Mouse (Mus musculus): ENCODE measurements at regions not wholly inside any gene's neighbourhood (a gene's known extent, or its start where the extent isn't known, plus 50 kb on each side); places are given as distances from the start of the nearest gene placed in this dataset.
A peak's percentile ranks its signal among the peaks of the same experiment; 100 is the strongest.

DNA sequence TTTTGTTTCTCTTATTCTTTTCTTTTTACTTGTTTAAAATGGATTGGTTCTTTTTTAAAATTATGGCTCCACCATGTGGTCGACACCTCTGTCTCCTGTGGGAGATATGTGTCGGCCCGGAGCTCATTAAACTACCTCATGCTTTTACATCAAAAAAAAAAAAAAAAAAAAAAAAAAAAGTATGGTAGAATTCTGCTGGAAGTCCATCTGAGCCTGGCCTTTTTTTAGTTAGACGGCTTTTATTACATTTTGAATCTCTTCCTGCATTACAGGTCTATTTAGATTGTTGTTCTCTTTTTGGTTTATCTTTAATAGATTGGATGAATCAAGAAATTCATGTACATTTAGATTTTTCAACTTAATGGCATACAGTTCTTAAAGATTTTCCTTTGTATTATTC is 350.8 kb upstream of the Ascc3 start:
- H3K4me3 ChIP-seq, result no peak overlapping the region
- no peak overlapping the region for H3K9ac ChIP-seq
- no peak for ATAC-seq (ENCODE audit: low read depth)
- H3K36me3 ChIP-seq, result no peaks in the 10 kb centered on the region
- H3K4me2 ChIP-seq, result no peak overlapping the region
- H3K27me3 ChIP-seq, result no peaks in the 10 kb centered on the region
- no peaks in the 10 kb centered on the region for H3K4me1 ChIP-seq (replicated peaks)
- no peaks in the 10 kb centered on the region for H3K9me3 ChIP-seq
- no peak overlapping the region for H3K27ac ChIP-seq (replicated peaks)
- WGBS, result 89% methylated on average over 4 of the region's 4 CpGs

DNA sequence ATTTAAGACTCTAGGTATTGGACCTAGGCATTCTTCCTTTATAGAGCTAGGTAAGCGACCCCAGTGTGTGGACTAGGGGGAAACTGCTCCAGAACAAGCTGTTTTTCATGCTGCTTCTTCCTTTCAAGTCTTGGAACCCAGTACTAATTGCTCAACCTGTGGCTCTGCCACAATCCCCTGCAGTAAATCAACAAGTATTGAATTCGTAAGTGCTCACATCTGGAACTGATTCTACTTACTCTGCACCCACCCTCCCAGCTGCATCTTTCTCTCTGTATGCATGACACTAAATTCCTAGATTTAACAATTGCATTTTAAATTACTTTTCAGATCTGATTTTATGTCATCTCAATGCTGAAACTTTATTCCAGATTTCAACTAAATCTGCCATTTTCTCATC is 388.9 kb upstream of the Ascc3 start:
- ATAC-seq (ENCODE audit: low read depth), result no peak
- H3K4me3 ChIP-seq, result no peak overlapping the region
- H3K9ac ChIP-seq, result no peak overlapping the region
- 54% methylated on average over 2 of the region's 2 CpGs for WGBS
- H3K36me3 ChIP-seq, result no peaks in the 10 kb centered on the region
- no peak overlapping the region for H3K27ac ChIP-seq (replicated peaks)
- no peaks in the 10 kb centered on the region for H3K4me1 ChIP-seq (replicated peaks)
- no peak overlapping the region for H3K4me2 ChIP-seq
- no peaks in the 10 kb centered on the region for H3K27me3 ChIP-seq
- no peaks in the 10 kb centered on the region for H3K9me3 ChIP-seq

DNA sequence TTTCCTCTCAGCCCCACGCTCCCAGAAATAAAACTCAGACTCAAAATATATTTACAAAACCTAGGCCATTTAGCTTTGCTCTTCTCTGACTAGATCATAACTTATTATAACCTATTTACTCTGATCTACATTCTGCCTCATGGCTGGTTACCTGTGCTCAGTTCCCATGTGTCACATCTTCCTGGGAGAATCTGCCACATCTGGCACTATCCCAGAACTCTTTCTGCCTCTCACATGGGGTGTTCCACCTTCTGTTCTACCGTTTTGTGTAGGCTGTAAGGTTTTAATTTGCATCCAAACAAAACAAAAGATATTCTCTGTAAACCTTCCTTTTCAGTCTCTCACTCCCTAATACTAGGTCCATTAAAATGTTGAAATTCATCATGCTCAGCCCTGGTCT is 390.8 kb upstream of the Ascc3 start:
- Histone ChIP-seq H3K36me3 (no peaks in the 10 kb centered on the region), H3K9me3 (no peaks in the 10 kb centered on the region), H3K9ac (no peak overlapping the region), H3K4me3 (no peak overlapping the region), H3K4me2 (no peak overlapping the region), H3K27me3 (no peaks in the 10 kb centered on the region), H3K27ac (replicated peaks) (no peak overlapping the region), H3K4me1 (replicated peaks) (peaks cover 5% of the 10 kb centered on the region; the same call in 1 of the 2 replicates)
- ATAC-seq (ENCODE audit: low read depth), result no peak
- 58% methylated on average over 2 of the region's 2 CpGs for WGBS

DNA sequence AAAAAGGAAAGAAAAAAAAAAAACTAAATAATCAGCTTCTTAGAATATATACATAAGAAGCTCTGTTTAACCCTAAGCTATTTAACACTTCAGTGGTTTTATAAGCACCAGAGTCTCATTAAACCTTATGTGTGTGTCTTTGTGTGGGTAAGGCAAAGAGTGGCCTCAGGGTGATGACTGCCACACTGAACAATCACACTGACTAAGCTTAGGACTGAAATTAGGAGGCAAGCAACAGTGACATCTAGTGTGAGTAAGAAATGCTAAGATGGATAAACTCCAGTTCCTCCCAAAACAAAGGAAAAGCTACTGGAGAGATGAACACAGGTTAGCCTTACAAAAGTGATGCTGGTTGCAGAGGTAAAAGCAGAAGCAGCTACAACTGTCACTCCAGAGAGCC is 392.6 kb upstream of the Ascc3 start:
- Histone ChIP-seq H3K4me1 (replicated peaks) (peaks cover 5% of the 10 kb centered on the region; the same call in 1 of the 2 replicates), H3K4me3 (no peak overlapping the region), H3K9ac (no peak overlapping the region), H3K9me3 (no peaks in the 10 kb centered on the region), H3K27me3 (no peaks in the 10 kb centered on the region), H3K36me3 (no peaks in the 10 kb centered on the region), H3K4me2 (no peak overlapping the region), H3K27ac (replicated peaks) (0 out of 2 replicates have a peak overlapping the region, but pooled peaks have one; percentile 7)
- ATAC-seq (ENCODE audit: low read depth), result peak; percentile 95

DNA sequence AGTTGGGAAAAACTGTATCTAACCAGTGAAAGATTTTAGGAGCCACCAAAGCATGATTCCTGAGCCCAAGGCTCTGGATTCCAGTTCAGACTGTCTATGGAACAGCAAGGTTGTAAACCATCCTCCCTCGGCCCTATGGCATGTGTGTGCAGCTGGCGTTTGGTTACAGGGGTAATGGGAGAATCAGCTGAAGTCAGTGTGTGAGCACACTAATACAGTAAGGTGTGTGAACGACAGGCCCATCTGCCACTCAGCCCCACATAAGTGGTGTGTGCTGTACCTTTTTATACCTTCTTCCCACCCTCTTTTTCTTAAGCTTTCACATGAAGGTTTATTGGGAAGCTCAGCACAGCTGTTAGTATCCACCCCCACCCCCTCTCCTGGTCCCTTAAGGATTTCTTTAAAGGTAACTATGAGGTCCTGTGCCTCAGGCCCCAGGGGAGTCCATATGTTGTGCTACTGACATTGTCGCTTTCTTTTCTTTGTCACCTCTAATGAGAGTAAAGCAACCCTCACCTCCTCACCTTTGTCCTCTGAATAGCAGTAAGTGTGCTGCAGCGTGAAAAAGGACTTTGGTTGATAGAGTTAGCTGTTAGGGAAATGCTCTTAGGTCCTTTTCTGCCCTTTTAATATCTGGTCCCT is 394.5 kb upstream of the Ascc3 start:
- H3K4me1 ChIP-seq (replicated peaks), result peaks cover 5% of the 10 kb centered on the region; the same call in 1 of the 2 replicates
- 0 out of 2 replicates have a peak overlapping the region, but pooled peaks have one; percentile 71 for H3K27ac ChIP-seq (replicated peaks)
- no peak overlapping the region for H3K4me2 ChIP-seq
- no peaks in the 10 kb centered on the region for H3K27me3 ChIP-seq
- ATAC-seq (ENCODE audit: low read depth), result no peak
- H3K9ac ChIP-seq, result no peak overlapping the region
- no peaks in the 10 kb centered on the region for H3K9me3 ChIP-seq
- no peak overlapping the region for H3K4me3 ChIP-seq
- WGBS, result 56% methylated on average over 5 of the region's 5 CpGs
- H3K36me3 ChIP-seq, result no peaks in the 10 kb centered on the region

DNA sequence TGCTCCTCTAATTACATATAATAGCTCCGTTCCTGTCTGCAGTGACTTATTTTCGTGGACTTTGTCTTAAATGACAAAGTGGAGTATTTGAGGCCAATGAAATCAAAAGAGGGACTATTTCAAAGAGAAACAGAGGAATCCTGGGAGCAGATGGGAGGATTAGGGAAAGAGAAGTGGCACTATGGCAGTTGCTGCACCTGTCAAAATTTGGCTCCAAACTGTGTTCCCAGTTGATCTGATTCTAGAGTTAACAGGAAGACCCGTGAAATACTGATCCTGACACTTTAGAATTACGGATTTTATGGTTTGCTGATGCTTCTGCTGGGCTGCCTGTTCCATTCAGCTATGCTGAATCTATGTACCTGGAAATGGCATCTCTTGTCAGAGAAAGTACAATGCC is 401.7 kb upstream of the Grik2 start:
- 80% methylated on average over 4 of the region's 4 CpGs for WGBS
- no peaks in the 10 kb centered on the region for H3K36me3 ChIP-seq
- no peak overlapping the region for H3K4me2 ChIP-seq
- no peaks in the 10 kb centered on the region for H3K9me3 ChIP-seq
- no peak for ATAC-seq (ENCODE audit: low read depth)
- H3K4me3 ChIP-seq, result no peak overlapping the region
- no peaks in the 10 kb centered on the region for H3K4me1 ChIP-seq (replicated peaks)
- no peak overlapping the region for H3K27ac ChIP-seq (replicated peaks)
- H3K27me3 ChIP-seq, result no peaks in the 10 kb centered on the region
- no peak overlapping the region for H3K9ac ChIP-seq

DNA sequence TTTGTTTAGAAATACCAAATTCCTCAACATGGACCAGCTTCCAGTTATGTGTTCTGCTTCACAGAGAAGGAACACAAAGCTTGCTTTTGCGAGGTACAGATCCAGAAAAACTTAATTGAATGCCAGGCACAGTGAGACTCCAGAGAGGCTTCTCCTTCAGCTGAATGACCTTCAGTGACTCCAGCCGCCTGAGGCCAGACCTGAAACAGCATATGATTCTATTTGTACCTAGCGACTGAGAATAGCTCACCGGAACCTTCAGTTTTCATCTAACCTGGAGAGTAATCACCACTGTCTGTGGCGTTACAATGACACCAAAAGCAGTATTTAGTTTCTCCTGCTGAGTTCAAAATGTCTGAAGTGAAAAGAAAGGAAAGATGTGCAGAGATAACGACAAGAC is 380.6 kb upstream of the Grik2 start:
- no peak overlapping the region for H3K4me2 ChIP-seq
- H3K4me1 ChIP-seq (replicated peaks), result no peaks in the 10 kb centered on the region
- H3K27me3 ChIP-seq, result no peaks in the 10 kb centered on the region
- no peak overlapping the region for H3K9ac ChIP-seq
- H3K36me3 ChIP-seq, result no peaks in the 10 kb centered on the region
- no peak overlapping the region for H3K4me3 ChIP-seq
- H3K9me3 ChIP-seq, result no peaks in the 10 kb centered on the region
- H3K27ac ChIP-seq (replicated peaks), result no peak overlapping the region
- no peak for ATAC-seq (ENCODE audit: low read depth)
- 77% methylated on average over 6 of the region's 6 CpGs for WGBS

DNA sequence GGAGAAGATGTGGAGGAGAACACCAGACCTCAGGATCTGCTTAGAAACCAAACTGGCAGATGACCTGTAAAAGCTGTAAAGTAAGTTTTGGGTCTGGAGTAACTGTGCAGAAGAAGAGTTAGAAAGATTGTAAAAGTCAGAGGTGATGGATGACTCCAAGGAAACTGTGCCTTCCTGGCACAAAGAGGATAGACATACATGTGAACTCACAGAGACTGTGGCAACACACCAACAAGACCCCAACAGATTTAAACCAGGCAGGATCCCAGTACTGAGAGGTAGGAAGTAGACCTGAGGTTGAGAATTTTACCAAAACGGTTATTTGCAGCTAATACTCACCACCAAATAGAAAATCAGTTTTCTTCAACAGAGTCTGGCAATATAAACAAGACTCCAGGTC is 349.8 kb upstream of the Grik2 start:
- Histone ChIP-seq H3K9ac (no peak overlapping the region), H3K27ac (replicated peaks) (no peak overlapping the region), H3K36me3 (no peaks in the 10 kb centered on the region), H3K9me3 (no peaks in the 10 kb centered on the region), H3K4me3 (no peak overlapping the region), H3K4me2 (no peak overlapping the region), H3K27me3 (no peaks in the 10 kb centered on the region), H3K4me1 (replicated peaks) (no peaks in the 10 kb centered on the region)
- WGBS, result 61% methylated on average over 1 of the region's 1 CpGs
- ATAC-seq (ENCODE audit: low read depth), result no peak

DNA sequence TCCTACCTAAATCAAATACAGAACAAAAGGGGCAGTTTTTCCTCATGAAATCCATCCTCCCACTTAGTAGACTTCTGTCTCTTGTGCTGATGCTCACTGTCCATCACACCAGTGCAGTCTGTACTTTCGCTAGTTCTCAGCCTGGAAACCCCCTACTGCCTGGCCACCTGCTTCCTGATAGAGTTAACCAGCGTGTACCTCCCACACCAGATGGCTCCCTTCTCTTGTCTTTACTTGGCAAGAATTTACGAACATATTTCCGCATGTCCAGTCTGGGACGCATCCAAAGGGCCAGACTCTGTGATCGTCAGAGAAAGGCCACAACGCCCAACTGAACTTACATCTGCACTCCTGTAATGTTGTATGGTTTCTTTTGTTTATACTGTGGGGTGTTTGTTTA is 349.2 kb upstream of the Grik2 start:
- H3K27ac ChIP-seq (replicated peaks), result no peak overlapping the region
- H3K36me3 ChIP-seq, result no peaks in the 10 kb centered on the region
- ATAC-seq (ENCODE audit: low read depth), result no peak
- H3K9me3 ChIP-seq, result no peaks in the 10 kb centered on the region
- no peaks in the 10 kb centered on the region for H3K27me3 ChIP-seq
- H3K9ac ChIP-seq, result no peak overlapping the region
- no peak overlapping the region for H3K4me3 ChIP-seq
- WGBS, result 54% methylated on average over 7 of the region's 7 CpGs
- no peak overlapping the region for H3K4me2 ChIP-seq
- no peaks in the 10 kb centered on the region for H3K4me1 ChIP-seq (replicated peaks)

DNA sequence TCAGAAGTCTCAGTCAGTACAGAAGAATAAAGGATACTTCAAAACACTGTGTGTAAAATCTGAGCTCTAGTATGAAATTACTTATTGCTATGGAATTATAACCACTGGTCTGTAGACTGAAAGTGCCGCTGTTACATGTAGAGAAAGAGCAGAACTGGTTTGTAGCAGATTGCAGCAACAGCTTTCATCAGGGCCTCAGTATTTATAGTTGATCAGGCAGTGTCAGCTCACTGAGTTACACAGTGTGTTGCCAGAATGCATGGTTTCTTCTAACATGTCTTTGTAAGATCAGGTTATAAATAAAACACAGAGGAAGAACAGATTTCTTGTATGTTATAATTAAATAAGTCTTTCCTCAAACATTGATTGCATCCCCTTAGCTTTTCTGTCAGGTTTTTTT is 347.6 kb upstream of the Grik2 start:
- H3K27ac ChIP-seq (replicated peaks), result no peak overlapping the region
- 96% methylated on average over 1 of the region's 1 CpGs for WGBS
- H3K4me2 ChIP-seq, result no peak overlapping the region
- H3K27me3 ChIP-seq, result no peaks in the 10 kb centered on the region
- no peaks in the 10 kb centered on the region for H3K9me3 ChIP-seq
- ATAC-seq (ENCODE audit: low read depth), result no peak
- H3K9ac ChIP-seq, result no peak overlapping the region
- no peaks in the 10 kb centered on the region for H3K4me1 ChIP-seq (replicated peaks)
- H3K36me3 ChIP-seq, result no peaks in the 10 kb centered on the region
- H3K4me3 ChIP-seq, result no peak overlapping the region

DNA sequence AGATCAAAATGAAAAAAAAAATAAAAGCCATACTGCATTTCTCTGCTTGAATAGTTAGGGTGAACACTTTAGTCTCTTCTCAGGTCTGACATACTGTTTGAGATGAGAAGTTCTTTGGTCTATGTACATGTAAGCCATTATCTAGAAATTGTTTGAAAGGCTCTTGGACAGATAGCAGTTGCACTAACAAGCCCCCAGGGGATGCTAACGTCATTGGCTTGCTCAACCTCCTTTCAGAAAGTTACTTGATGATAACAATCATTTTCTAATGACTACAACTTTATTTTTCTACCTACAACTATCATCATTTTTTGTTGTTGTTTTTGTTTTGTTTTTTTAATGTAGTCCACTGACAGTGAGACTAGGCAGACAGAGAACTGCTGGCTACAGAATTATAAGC is 346.9 kb upstream of the Grik2 start:
- H3K27ac ChIP-seq (replicated peaks), result no peak overlapping the region
- H3K9ac ChIP-seq, result no peak overlapping the region
- no peak for ATAC-seq (ENCODE audit: low read depth)
- WGBS, result 46% methylated on average over 1 of the region's 1 CpGs
- no peak overlapping the region for H3K4me2 ChIP-seq
- H3K4me1 ChIP-seq (replicated peaks), result no peaks in the 10 kb centered on the region
- H3K9me3 ChIP-seq, result no peaks in the 10 kb centered on the region
- no peaks in the 10 kb centered on the region for H3K27me3 ChIP-seq
- no peaks in the 10 kb centered on the region for H3K36me3 ChIP-seq
- H3K4me3 ChIP-seq, result no peak overlapping the region
